Mouse (Mus musculus) forebrain, embryonic 15.5 days (tissue): ENCODE results near the gene 1700013H16Rik. TPM values are rescaled to one million over a fixed set of nuclear protein-coding genes. Genes with fewer than 3 reads are reported as not detected.
"Not testable (repeated sequence)": the region's sequence is repeated elsewhere in the genome, so short reads cannot be mapped to it uniquely, and the experiment has no call there.

ENCODE experiments used
- ATAC-seq: fragments of 200-750 bp; cut with Nextera tagmentation; replicated peaks from 2 replicates; pipeline ENCODE4 v1.8.0; 2017; ENCODE audit warnings: mild to moderate bottlenecking, moderate TSS enrichment, moderate library complexity
- H3K27ac ChIP-seq: fragments of 300-500 bp; sonication (generic); replicated peaks from 2 replicates; pipeline ENCODE4 v1.5.1; 2015; ENCODE audit warnings: mild to moderate bottlenecking, inconsistent platforms
- H3K27me3 ChIP-seq: fragments of 300-500 bp; sonication (generic); 2 replicates; pipeline ENCODE4 v1.6.1; 2015; ENCODE audit warnings: inconsistent platforms
- H3K36me3 ChIP-seq: fragments of 300-500 bp; sonication (generic); 2 replicates; pipeline ENCODE4 v1.6.1; 2015; ENCODE audit warnings: mild to moderate bottlenecking, inconsistent platforms
- H3K4me1 ChIP-seq: fragments of 300-500 bp; sonication (generic); 2 replicates; pipeline ENCODE4 v1.6.1; 2015; ENCODE audit warnings: inconsistent platforms
- H3K4me2 ChIP-seq: fragments of 300-500 bp; sonication (generic); replicated peaks from 2 replicates; pipeline ENCODE4 v1.6.1; 2015; ENCODE audit warnings: mild to moderate bottlenecking, inconsistent platforms
- H3K4me3 ChIP-seq: fragments of 300-500 bp; sonication (generic); 2 replicates; pipeline ENCODE4 v1.5.1; 2015; ENCODE audit warnings: mild to moderate bottlenecking, inconsistent platforms
- H3K9ac ChIP-seq: fragments of 300-500 bp; sonication (generic); replicated peaks from 2 replicates; pipeline ENCODE4 v1.6.1; 2015; ENCODE audit warnings: mild to moderate bottlenecking, inconsistent platforms
- H3K9me3 ChIP-seq: fragments of 300-500 bp; sonication (generic); 2 replicates; pipeline ENCODE4 v1.6.1; 2016; ENCODE audit warnings: inconsistent platforms
- WGBS: fragments of 180-500 bp; shearing (Covaris S2); methylation state at CpG from one replicate; pipeline ENCODE4 v1.1.7; 2015; ENCODE audit warnings: mixed read lengths; 5-methylcytosine and 5-hydroxymethylcytosine counted together
- polyA plus RNA-seq: library from polyadenylated mRNA; unstranded; fragments of >200 nt; fragmentation: Nextera tagmentation; extraction: Ambion mirVana; gene quantifications from 2 replicates; pipeline ENCODE4 v1.2.1, GENCODE M21; 2015

The 1700013H16Rik gene
- polyA plus RNA-seq = 0.15 TPM in 1 of 2 replicates, not detected in the other

- ATAC-seq = no peak
- no peaks in the 10 kb centered on the region for H3K9me3 ChIP-seq
- no peaks in the 10 kb centered on the region for H3K4me1 ChIP-seq
- no peak within 1 kb of the TSS for H3K4me3 ChIP-seq
- no peaks in the 10 kb centered on the region for H3K36me3 ChIP-seq
- H3K4me2 ChIP-seq = no peak within 1 kb of the TSS
- no peaks in the 10 kb centered on the region for H3K27me3 ChIP-seq
- H3K9ac ChIP-seq = no peak within 1 kb of the TSS
- H3K27ac ChIP-seq = no peak within 1 kb of the TSS
- WGBS = 94% methylated on average over 16 of the region's 16 CpGs
Observed at GRCm38 (mm10) chrX:53757736-53758135, at the start of gene 1700013H16Rik. TSS of gene 1700013H16Rik (minus strand) at chrX:53757831.

- Histone ChIP-seq H3K27me3 (no peaks in the 10 kb centered on the region), H3K27ac (no peak overlapping the region), H3K9ac (no peak overlapping the region), H3K9me3 (no peaks in the 10 kb centered on the region), H3K36me3 (no peaks in the 10 kb centered on the region), H3K4me1 (no peaks in the 10 kb centered on the region), H3K4me3 (no peak overlapping the region), H3K4me2 (no peak overlapping the region)
- no peak for ATAC-seq
- WGBS = 35% methylated on average over 3 of the region's 3 CpGs
Observed at GRCm38 (mm10) chrX:53799074-53799473, 41.4 kb upstream of the 1700013H16Rik start.

GRCm38 (mm10) chrX:53797519-53797918, 39.9 kb upstream of the 1700013H16Rik start, which contains the start of gene Xlr:
TSS of gene Xlr (minus strand) at chrX:53797706.
- not testable (repeated sequence) for H3K27ac ChIP-seq, H3K4me2 ChIP-seq, H3K9me3 ChIP-seq, H3K9ac ChIP-seq, ATAC-seq, H3K4me3 ChIP-seq, H3K27me3 ChIP-seq, H3K36me3 ChIP-seq, H3K4me1 ChIP-seq
- WGBS = 82% methylated on average over 11 of the region's 11 CpGs

- ATAC-seq = no peak
- no peak within 1 kb of the TSS for H3K9ac ChIP-seq
- H3K27ac ChIP-seq = no peak within 1 kb of the TSS
- no peaks in the 10 kb centered on the region for H3K36me3 ChIP-seq
- no peaks in the 10 kb centered on the region for H3K27me3 ChIP-seq
- 90% methylated on average over 12 of the region's 12 CpGs for WGBS
- no peak within 1 kb of the TSS for H3K4me2 ChIP-seq
- H3K4me1 ChIP-seq = no peaks in the 10 kb centered on the region
- no peak within 1 kb of the TSS for H3K4me3 ChIP-seq
- no peaks in the 10 kb centered on the region for H3K9me3 ChIP-seq
Observed at GRCm38 (mm10) chrX:53776276-53776675, 18.6 kb upstream of the 1700013H16Rik start, which contains the start of gene Zfp36l3. TSS of gene Zfp36l3 (minus strand) at chrX:53776394.

GRCm38 (mm10) chrX:53752851-53753250, 4.8 kb downstream of the 1700013H16Rik start:
- Histone ChIP-seq H3K4me1 (no peaks in the 10 kb centered on the region), H3K4me2 (no peak overlapping the region), H3K4me3 (no peak overlapping the region), H3K36me3 (no peaks in the 10 kb centered on the region), H3K9me3 (no peaks in the 10 kb centered on the region), H3K9ac (no peak overlapping the region), H3K27ac (no peak overlapping the region), H3K27me3 (no peaks in the 10 kb centered on the region)
- WGBS = 96% methylated on average over 1 of the region's 1 CpGs
- ATAC-seq = no peak

GRCm38 (mm10) chrX:53728967-53729366, 28.7 kb downstream of the 1700013H16Rik start:
- Histone ChIP-seq H3K4me3 (no peak overlapping the region), H3K36me3 (no peaks in the 10 kb centered on the region), H3K4me1 (no peaks in the 10 kb centered on the region), H3K27ac (no peak overlapping the region), H3K9me3 (no peaks in the 10 kb centered on the region), H3K27me3 (no peaks in the 10 kb centered on the region), H3K4me2 (no peak overlapping the region), H3K9ac (no peak overlapping the region)
- WGBS = 85% methylated on average over 2 of the region's 2 CpGs
- ATAC-seq = no peak

- H3K36me3 ChIP-seq = no peaks in the 10 kb centered on the region
- no peak within 1 kb of the TSS for H3K9ac ChIP-seq
- H3K4me2 ChIP-seq = no peak within 1 kb of the TSS
- ATAC-seq = no peak
- no peaks in the 10 kb centered on the region for H3K27me3 ChIP-seq
- H3K27ac ChIP-seq = no peak within 1 kb of the TSS
- no peak within 1 kb of the TSS for H3K4me3 ChIP-seq
- 85% methylated on average over 11 of the region's 11 CpGs for WGBS
- H3K9me3 ChIP-seq = no peaks in the 10 kb centered on the region
- no peaks in the 10 kb centered on the region for H3K4me1 ChIP-seq
Observed at GRCm38 (mm10) chrX:53724596-53724995, 33.0 kb downstream of the 1700013H16Rik start, which contains the start of gene 4930502E18Rik. TSS of gene 4930502E18Rik (plus strand) at chrX:53724826.

- Histone ChIP-seq H3K27me3 (no peaks in the 10 kb centered on the region), H3K9ac (peak overlapping the region; percentile 43), H3K4me2 (peak overlapping the region; percentile 65), H3K9me3 (no peaks in the 10 kb centered on the region), H3K27ac (no peak overlapping the region), H3K4me3 (peak overlapping the region; percentile 40), H3K36me3 (no peaks in the 10 kb centered on the region), H3K4me1 (no peaks in the 10 kb centered on the region)
- WGBS = 17% methylated on average over 49 of the region's 49 CpGs
- ATAC-seq = peak; percentile 90
Observed at GRCm38 (mm10) chrX:53716323-53717182, 41.1 kb downstream of the 1700013H16Rik start.

- Histone ChIP-seq H3K9me3 (no peaks in the 10 kb centered on the region), H3K4me3 (peak overlapping the region; percentile 40), H3K36me3 (no peaks in the 10 kb centered on the region), H3K27me3 (no peaks in the 10 kb centered on the region), H3K9ac (no peak overlapping the region; the same call in 1 of the 2 replicates), H3K4me1 (no peaks in the 10 kb centered on the region), H3K4me2 (peak overlapping the region; percentile 65), H3K27ac (no peak overlapping the region)
- peak; percentile 51; the same call in 1 of the 2 replicates for ATAC-seq
- 24% methylated on average over 2 of the region's 2 CpGs for WGBS
Observed at GRCm38 (mm10) chrX:53715942-53716322, 41.7 kb downstream of the 1700013H16Rik start.

- Histone ChIP-seq H3K9ac (no peak overlapping the region), H3K4me2 (no peak overlapping the region), H3K4me3 (no peak overlapping the region), H3K27me3 (no peaks in the 10 kb centered on the region), H3K9me3 (no peaks in the 10 kb centered on the region), H3K27ac (no peak overlapping the region), H3K36me3 (no peaks in the 10 kb centered on the region), H3K4me1 (no peaks in the 10 kb centered on the region)
- WGBS = 76% methylated on average over 3 of the region's 3 CpGs
- ATAC-seq = no peak
Observed at GRCm38 (mm10) chrX:53702673-53703072, 55.0 kb downstream of the 1700013H16Rik start.

GRCm38 (mm10) chrX:53699225-53699624, 58.4 kb downstream of the 1700013H16Rik start:
- ATAC-seq = no peak

GRCm38 (mm10) chrX:53694008-53694777, 63.4 kb downstream of the 1700013H16Rik start:
- Histone ChIP-seq H3K4me2 (no peak overlapping the region), H3K4me1 (no peaks in the 10 kb centered on the region), H3K9ac (no peak overlapping the region), H3K4me3 (no peak overlapping the region), H3K9me3 (no peaks in the 10 kb centered on the region), H3K27ac (no peak overlapping the region), H3K36me3 (no peaks in the 10 kb centered on the region), H3K27me3 (no peaks in the 10 kb centered on the region)
- ATAC-seq = no peak
- 87% methylated on average over 9 of the region's 9 CpGs for WGBS

More at GRCm38 (mm10) chrX:53699225-53699624, 58.4 kb downstream of the 1700013H16Rik start:
- Histone ChIP-seq H3K4me3 (no peak overlapping the region), H3K9ac (no peak overlapping the region), H3K4me1 (no peaks in the 10 kb centered on the region), H3K4me2 (no peak overlapping the region), H3K36me3 (no peaks in the 10 kb centered on the region), H3K27ac (no peak overlapping the region), H3K27me3 (no peaks in the 10 kb centered on the region), H3K9me3 (no peaks in the 10 kb centered on the region)
- 94% methylated on average over 2 of the region's 2 CpGs for WGBS
